Mouse (Mus musculus) lung, postnatal 25 days (tissue): ENCODE results near the gene 4930412O13Rik.

Experiments used
- DNase-seq: peaks from one replicate; pipeline ENCODE4 v3.0.0; 2022; ENCODE audit warnings: low spot score

Gene 4930412O13Rik

GRCm38 (mm10) chr2:9897846-9898245, 16.8 kb downstream of the 4930412O13Rik start:
- no peak for DNase-seq

GRCm38 (mm10) chr2:9903854-9904560, 23.0 kb downstream of the 4930412O13Rik start:
- no peak for DNase-seq

DNA sequence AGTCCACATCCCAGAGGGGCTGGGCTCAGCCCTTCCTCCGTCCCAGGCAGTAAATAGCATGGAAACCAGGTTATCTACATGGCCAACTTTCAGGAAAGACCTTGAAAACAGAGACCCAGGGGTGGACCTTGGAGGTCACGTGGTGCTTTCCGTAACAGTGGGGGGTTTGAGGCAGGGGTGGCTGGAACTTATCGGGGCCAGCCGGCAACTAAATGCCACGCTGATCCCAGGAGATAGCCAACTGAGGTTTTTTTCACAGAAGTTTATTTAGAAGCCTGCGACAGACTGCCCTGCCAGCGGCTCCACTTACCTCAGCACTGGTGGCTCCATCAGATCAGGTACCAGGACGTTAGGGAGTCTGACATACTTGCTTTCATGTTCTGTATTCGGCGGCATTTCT, 24.9 kb downstream of the 4930412O13Rik start:
- no peak for DNase-seq

DNA sequence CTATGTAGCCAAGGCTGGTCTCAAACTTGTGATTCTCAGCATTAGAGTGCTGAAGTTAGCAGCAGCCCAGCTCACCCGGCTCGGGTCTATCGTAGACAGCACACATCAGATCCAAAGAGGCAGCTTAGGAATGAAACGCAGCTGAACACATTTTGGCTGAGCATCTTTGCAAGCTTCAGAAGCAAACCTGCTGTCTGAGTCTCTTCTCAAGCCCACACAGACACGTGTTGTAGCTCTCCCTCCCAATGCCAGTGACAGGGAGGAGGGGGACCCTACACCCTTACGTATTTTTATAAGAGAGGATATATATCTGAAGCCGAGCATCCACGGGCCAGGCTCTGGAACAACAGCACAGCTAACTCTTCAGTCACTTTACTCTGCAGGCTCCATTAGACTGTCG, 36.5 kb downstream of the 4930412O13Rik start:
- DNase-seq = no peak

- no peak for DNase-seq
Observed at GRCm38 (mm10) chr2:9918691-9919471, 37.8 kb downstream of the 4930412O13Rik start.

DNA sequence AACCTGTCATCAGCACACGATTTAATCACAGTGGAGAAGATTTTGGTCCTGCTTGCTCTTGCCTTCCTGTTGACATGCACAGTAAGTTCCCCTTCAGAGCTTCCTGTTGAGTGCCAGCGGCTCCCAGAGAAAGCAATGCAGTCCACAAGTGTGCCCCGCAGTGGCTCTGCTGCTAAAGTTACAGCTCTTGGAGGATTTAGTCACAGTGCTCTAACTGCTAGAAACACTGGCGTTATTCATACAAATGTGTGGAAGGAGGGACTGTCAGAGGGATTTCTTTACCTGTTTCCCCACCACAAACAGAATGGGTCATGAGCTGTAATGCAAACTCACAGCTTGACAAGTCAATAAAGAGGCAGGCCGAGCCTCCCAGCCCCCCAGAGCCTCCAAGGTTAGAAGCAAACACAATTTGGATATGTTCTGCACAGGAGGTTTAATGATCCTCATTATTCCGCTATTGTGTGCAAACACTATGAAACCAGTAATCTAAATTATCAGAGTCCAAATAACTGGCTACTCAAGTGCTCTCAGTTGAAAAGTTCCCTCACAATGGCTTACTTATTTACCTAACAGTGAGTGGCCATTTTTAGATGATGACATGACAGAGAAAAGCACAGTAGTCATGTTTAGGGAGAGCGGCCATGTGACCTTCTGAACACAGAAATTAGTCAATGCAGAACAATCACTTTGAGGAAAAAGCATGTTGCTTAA, 45.3 kb downstream of the 4930412O13Rik start:
- DNase-seq = no peak

DNA sequence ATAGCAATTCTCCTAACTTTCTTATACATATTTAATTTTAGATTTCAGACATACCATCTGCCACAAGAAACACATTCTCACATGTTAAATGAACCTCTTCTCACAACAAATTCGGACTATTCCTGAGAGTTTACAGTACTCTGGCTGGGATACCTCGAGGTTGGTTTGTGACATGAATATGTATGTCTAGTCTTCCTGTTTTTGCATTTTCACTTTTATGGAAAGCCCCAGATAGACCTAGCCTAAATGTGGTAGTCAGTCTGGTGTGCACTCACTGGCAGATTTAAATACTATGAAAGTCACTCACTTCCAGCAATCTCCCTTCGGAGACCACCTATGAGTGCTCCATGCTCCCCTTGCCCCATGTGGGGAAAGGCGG, 45.8 kb downstream of the 4930412O13Rik start:
- DNase-seq = no peak
